Mouse (Mus musculus) bone marrow, adult 2 months (tissue): ENCODE results near the gene Stk4.

ENCODE experiments used
- CTCF ChIP-seq: fragments of 200-500 bp; IDR thresholded peaks from 2 replicates; pipeline ENCODE4 v1.5.1; 2011; ENCODE audit warnings: low read length, control low read depth; ENCODE audit not compliant: control insufficient read depth, insufficient read depth
- POLR2A ChIP-seq: fragments of 200-500 bp; IDR thresholded peaks from 2 replicates; pipeline ENCODE4 v1.6.1; 2011; ENCODE audit warnings: low read depth, mild to moderate bottlenecking, control low read depth, low read length, borderline replicate concordance; ENCODE audit not compliant: control insufficient read depth

DNA sequence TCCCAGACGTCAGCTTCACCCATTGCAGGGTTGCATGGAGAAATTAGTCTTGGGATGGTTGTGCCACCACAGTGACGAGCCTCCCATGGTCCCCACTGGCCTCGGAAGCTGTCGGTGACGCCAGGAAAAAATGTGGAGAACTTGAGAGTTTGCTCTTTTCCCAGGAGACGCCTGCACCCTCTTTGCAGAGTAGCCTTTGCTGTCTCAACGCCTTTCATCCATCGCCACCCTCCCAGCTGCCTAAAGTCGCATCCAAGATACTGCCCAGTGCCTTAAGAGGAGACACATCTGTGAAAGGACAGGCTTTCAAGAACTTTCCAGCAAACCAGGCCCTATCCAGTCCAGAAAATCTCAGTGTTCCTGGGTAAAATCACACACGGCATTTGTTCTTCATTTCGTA is 82.2 kb downstream of the Stk4 start:
- no peak for TF ChIP-seq POLR2A
- TF ChIP-seq CTCF: no peak
